Mouse (Mus musculus) intestine, embryonic 16.5 days (tissue): Measurements from ENCODE around the gene Mreg. TPM values are rescaled to one million over a fixed set of nuclear protein-coding genes. Genes with fewer than 3 reads are reported as not detected.

Experiments used
- ATAC-seq: fragments of 200-750 bp; cut with Nextera tagmentation; 2 replicates; pipeline ENCODE4 v1.8.0; 2017; ENCODE audit warnings: moderate TSS enrichment, moderate library complexity
- H3K27ac ChIP-seq: fragments of 300-500 bp; sonication (generic); 2 replicates; pipeline ENCODE4 v1.5.1; 2014; ENCODE audit warnings: mild to moderate bottlenecking, low read length
- H3K27me3 ChIP-seq: fragments of 300-500 bp; sonication (generic); replicated peaks from 2 replicates; pipeline ENCODE4 v1.6.1; 2014; ENCODE audit warnings: low read length, control low read depth, mixed read lengths; ENCODE audit not compliant: control insufficient read depth, insufficient read depth
- H3K36me3 ChIP-seq: fragments of 300-500 bp; sonication (generic); 2 replicates; pipeline ENCODE4 v1.6.1; 2014; ENCODE audit warnings: low read length, control low read depth; ENCODE audit not compliant: control insufficient read depth, insufficient read depth
- H3K4me1 ChIP-seq: fragments of 300-500 bp; sonication (generic); 2 replicates; pipeline ENCODE4 v1.6.1; 2014; ENCODE audit warnings: low read length, control low read depth, mixed read lengths; ENCODE audit not compliant: control insufficient read depth, insufficient read depth
- H3K4me2 ChIP-seq: fragments of 300-500 bp; sonication (generic); 2 replicates; pipeline ENCODE4 v1.6.1; 2014; ENCODE audit warnings: low read depth, low read length, control low read depth
- H3K4me3 ChIP-seq: fragments of 300-500 bp; sonication (generic); 2 replicates; pipeline ENCODE4 v1.5.1; 2014; ENCODE audit warnings: mild to moderate bottlenecking, low read length
- H3K9ac ChIP-seq: fragments of 300-500 bp; sonication (generic); 2 replicates; pipeline ENCODE4 v1.6.1; 2014; ENCODE audit warnings: low read depth, low read length
- H3K9me3 ChIP-seq: fragments of 300-500 bp; sonication (generic); 2 replicates; pipeline ENCODE4 v1.6.1; 2016; ENCODE audit warnings: low read length, control low read depth; ENCODE audit not compliant: control insufficient read depth
- WGBS: fragments of 180-500 bp; shearing (Covaris S2); extraction: QIAGEN DNeasy Blood & Tissue Kit; methylation state at CpG from one replicate; pipeline ENCODE4 v1.1.7; 2014; 5-methylcytosine and 5-hydroxymethylcytosine counted together
- polyA plus RNA-seq: library from polyadenylated mRNA; unstranded; fragments of >200 nt; fragmentation: Nextera tagmentation; extraction: Ambion mirVana; gene quantifications from 2 replicates; pipeline ENCODE4 v1.2.1, GENCODE M21; 2015

The Mreg gene
- polyA plus RNA-seq, 1 experiment from 2014 or later, result 7.5 TPM

- H3K36me3 ChIP-seq, result no peaks in the 10 kb centered on the region
- 47% methylated on average over 6 of the region's 6 CpGs for WGBS
- no peak overlapping the region for H3K27ac ChIP-seq
- no peak overlapping the region for H3K9ac ChIP-seq
- peak overlapping the region; percentile 49 for H3K4me2 ChIP-seq
- peak; percentile 36 for ATAC-seq
- no peak overlapping the region for H3K4me3 ChIP-seq
- H3K4me1 ChIP-seq, result peaks cover 10% of the 10 kb centered on the region
- H3K9me3 ChIP-seq, result no peaks in the 10 kb centered on the region
- no peaks in the 10 kb centered on the region for H3K27me3 ChIP-seq
These were observed 28.6 kb downstream of the Mreg start for GRCm38 (mm10) chr1:72183554-72183953.

DNA sequence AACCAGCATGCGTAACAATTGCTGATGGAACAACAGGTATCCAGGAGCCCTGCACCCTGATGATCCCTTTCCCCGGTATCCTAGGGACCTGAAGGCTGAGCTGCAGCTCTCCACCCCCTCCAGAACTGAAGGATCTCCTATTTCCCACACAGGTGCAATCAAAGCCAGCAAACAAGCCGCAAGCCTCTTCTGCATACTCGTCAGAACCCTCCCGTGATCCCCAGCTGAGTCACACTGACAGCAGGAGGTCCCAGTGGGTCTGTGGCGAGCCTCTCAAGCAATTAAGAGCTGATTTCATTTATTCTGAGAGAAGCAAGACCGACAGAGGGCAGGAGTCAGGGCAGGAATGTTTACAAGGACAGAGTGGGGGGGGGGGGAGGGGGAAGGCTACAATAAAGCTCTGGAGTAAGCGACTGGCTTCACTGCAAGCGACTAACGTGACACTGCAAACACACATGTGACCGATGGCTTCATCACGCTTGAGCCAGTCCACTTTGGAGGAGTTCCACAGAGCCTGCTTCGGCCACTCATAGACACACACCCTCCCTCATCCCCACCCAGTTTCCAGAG, 29.1 kb downstream of the Mreg start:
- Histone ChIP-seq H3K4me1 (peaks cover 10% of the 10 kb centered on the region), H3K4me2 (peak overlapping the region; percentile 49), H3K27me3 (no peaks in the 10 kb centered on the region), H3K9ac (peak overlapping the region; percentile 27; the same call in 1 of the 2 replicates), H3K27ac (0 out of 2 replicates have a peak overlapping the region, but pooled peaks have one; percentile 27), H3K4me3 (peak overlapping the region; percentile 26), H3K36me3 (no peaks in the 10 kb centered on the region), H3K9me3 (no peaks in the 10 kb centered on the region)
- 6% methylated on average over 13 of the region's 13 CpGs for WGBS
- ATAC-seq, result peak; percentile 71

- Histone ChIP-seq H3K27ac (no peak overlapping the region), H3K4me1 (peaks cover 7% of the 10 kb centered on the region), H3K27me3 (no peaks in the 10 kb centered on the region), H3K4me3 (no peak overlapping the region), H3K9ac (no peak overlapping the region), H3K36me3 (no peaks in the 10 kb centered on the region), H3K9me3 (no peaks in the 10 kb centered on the region), H3K4me2 (no peak overlapping the region)
- ATAC-seq, result no peak
- 90% methylated on average over 7 of the region's 7 CpGs for WGBS
These were observed 32.2 kb downstream of the Mreg start for GRCm38 (mm10) chr1:72179947-72180346.

- Histone ChIP-seq H3K27me3 (no peaks in the 10 kb centered on the region), H3K4me2 (no peak overlapping the region), H3K4me1 (0 out of 2 replicates have a peak, but pooled peaks cover 12% of the 10 kb centered on the region), H3K9me3 (no peaks in the 10 kb centered on the region), H3K4me3 (no peak overlapping the region), H3K27ac (no peak overlapping the region), H3K9ac (no peak overlapping the region), H3K36me3 (no peaks in the 10 kb centered on the region)
- no peak for ATAC-seq
- WGBS, result 63% methylated on average over 6 of the region's 6 CpGs
These were observed 35.9 kb downstream of the Mreg start for GRCm38 (mm10) chr1:72176239-72176638.

GRCm38 (mm10) chr1:72174183-72174582, 37.9 kb downstream of the Mreg start:
- no peaks in the 10 kb centered on the region for H3K36me3 ChIP-seq
- H3K4me3 ChIP-seq, result no peak overlapping the region
- H3K4me1 ChIP-seq, result 0 out of 2 replicates have a peak, but pooled peaks cover 12% of the 10 kb centered on the region
- H3K27ac ChIP-seq, result peak overlapping the region; percentile 26; the same call in 1 of the 2 replicates
- 62% methylated on average over 7 of the region's 7 CpGs for WGBS
- H3K4me2 ChIP-seq, result no peak overlapping the region
- ATAC-seq, result peak; percentile 88
- H3K27me3 ChIP-seq, result no peaks in the 10 kb centered on the region
- H3K9ac ChIP-seq, result no peak overlapping the region
- no peaks in the 10 kb centered on the region for H3K9me3 ChIP-seq

DNA sequence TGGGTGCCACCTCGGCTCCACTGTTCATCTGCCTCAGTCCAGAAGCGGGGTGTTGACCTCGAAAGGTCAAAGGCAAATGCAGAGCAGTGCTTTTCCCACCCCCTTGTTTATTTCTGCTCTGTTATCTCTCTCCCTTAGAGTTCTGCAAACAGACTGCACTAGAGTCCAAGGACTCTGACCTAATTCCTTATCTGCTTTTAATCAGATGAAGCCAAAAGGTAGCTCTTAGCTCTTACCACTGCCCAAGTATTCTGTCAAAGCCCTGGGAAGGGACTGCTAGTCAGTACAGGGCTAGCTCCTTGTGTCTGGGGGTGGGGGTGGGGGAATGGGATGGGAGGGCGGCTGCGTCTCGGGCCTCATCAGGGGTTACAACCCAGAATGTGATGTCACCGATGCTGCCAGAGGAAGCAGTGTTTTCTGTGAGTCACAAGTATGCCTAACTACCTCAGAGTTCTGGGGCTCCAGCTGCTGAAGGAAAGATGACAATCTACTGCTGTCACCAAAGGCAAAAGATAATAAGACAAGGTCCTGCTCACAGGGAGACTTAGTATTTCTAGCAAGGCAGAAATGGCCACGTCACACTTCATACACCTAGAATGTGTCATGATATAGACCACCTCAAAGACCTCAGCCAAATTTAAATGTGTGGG, 38.6 kb downstream of the Mreg start:
- Histone ChIP-seq H3K27me3 (no peaks in the 10 kb centered on the region), H3K27ac (peak overlapping the region; percentile 26; the same call in 1 of the 2 replicates), H3K4me2 (peak overlapping the region; percentile 24; the same call in 1 of the 2 replicates), H3K4me1 (0 out of 2 replicates have a peak, but pooled peaks cover 12% of the 10 kb centered on the region), H3K9me3 (no peaks in the 10 kb centered on the region), H3K4me3 (no peak overlapping the region), H3K9ac (no peak overlapping the region), H3K36me3 (no peaks in the 10 kb centered on the region)
- WGBS, result 30% methylated on average over 8 of the region's 8 CpGs
- peak; percentile 66 for ATAC-seq

DNA sequence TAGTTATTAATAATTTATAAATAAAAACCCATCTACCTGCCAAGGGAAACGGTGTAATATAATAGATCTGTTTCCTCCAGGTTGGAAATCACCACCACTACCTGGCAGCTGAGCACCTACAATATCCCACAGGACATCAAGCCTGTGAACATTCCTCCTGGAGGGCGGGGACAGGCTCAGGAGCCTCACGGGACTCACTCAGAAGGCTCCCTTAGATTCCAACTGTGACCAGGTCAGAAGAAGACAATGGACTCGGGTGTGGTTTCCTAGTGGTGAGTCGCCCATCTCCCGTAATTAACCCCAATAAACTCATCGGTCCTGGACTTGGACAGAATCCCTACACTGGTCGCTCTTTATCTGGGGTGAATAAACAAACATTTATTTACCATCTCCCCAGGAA, 39.3 kb downstream of the Mreg start:
- Histone ChIP-seq H3K9me3 (no peaks in the 10 kb centered on the region), H3K4me2 (no peak overlapping the region), H3K27me3 (no peaks in the 10 kb centered on the region), H3K4me1 (0 out of 2 replicates have a peak, but pooled peaks cover 12% of the 10 kb centered on the region), H3K36me3 (no peaks in the 10 kb centered on the region), H3K4me3 (no peak overlapping the region), H3K27ac (no peak overlapping the region), H3K9ac (no peak overlapping the region)
- peak; percentile 25 for ATAC-seq
- WGBS, result 59% methylated on average over 8 of the region's 8 CpGs

- no peak overlapping the region for H3K9ac ChIP-seq
- no peak overlapping the region for H3K27ac ChIP-seq
- no peak overlapping the region for H3K4me3 ChIP-seq
- H3K4me2 ChIP-seq, result no peak overlapping the region
- no peaks in the 10 kb centered on the region for H3K27me3 ChIP-seq
- 80% methylated on average over 13 of the region's 13 CpGs for WGBS
- no peaks in the 10 kb centered on the region for H3K36me3 ChIP-seq
- no peaks in the 10 kb centered on the region for H3K9me3 ChIP-seq
- H3K4me1 ChIP-seq, result 0 out of 2 replicates have a peak, but pooled peaks cover 12% of the 10 kb centered on the region
- ATAC-seq, result no peak
These were observed 40.9 kb downstream of the Mreg start for GRCm38 (mm10) chr1:72171001-72171860.

DNA sequence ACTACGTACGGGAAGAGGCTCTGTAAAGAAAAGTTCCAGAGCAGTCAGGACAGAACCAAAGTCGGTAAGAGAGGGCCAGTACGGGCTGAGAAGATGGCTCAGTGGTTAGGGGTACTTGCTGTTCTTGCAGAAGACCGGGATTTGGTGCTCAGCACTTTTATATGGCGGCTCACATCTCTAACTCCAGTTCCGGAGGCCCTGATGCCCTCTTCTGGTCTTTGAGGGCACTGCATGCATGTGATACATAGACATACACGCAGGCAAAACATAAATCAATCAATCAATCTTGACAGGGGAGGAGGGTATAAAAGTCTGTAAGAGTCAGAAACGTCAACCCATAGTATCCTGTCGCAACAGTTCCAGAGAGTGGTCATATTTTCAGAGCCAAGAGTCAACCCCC, 45.1 kb downstream of the Mreg start:
- H3K27me3 ChIP-seq, result no peaks in the 10 kb centered on the region
- no peak overlapping the region for H3K9ac ChIP-seq
- 93% methylated on average over 10 of the region's 10 CpGs for WGBS
- H3K9me3 ChIP-seq, result no peaks in the 10 kb centered on the region
- no peak for ATAC-seq
- no peak overlapping the region for H3K4me2 ChIP-seq
- no peaks in the 10 kb centered on the region for H3K36me3 ChIP-seq
- no peak overlapping the region for H3K27ac ChIP-seq
- no peaks in the 10 kb centered on the region for H3K4me1 ChIP-seq
- H3K4me3 ChIP-seq, result no peak overlapping the region
